Mouse (Mus musculus) liver, adult 2 months (tissue): Measurements from ENCODE around the gene Fcor.

Source experiments
- CTCF ChIP-seq: fragments of 200-500 bp; IDR thresholded peaks from 2 replicates; pipeline ENCODE4 v1.5.1; 2011; ENCODE audit warnings: low read depth, low read length, control low read depth
- POLR2A ChIP-seq: fragments of 200-500 bp; IDR thresholded peaks from 2 replicates; pipeline ENCODE4 v1.6.1; 2011; ENCODE audit warnings: low read length, control low read depth; ENCODE audit not compliant: insufficient read depth; ENCODE audit errors: extremely low read depth

DNA sequence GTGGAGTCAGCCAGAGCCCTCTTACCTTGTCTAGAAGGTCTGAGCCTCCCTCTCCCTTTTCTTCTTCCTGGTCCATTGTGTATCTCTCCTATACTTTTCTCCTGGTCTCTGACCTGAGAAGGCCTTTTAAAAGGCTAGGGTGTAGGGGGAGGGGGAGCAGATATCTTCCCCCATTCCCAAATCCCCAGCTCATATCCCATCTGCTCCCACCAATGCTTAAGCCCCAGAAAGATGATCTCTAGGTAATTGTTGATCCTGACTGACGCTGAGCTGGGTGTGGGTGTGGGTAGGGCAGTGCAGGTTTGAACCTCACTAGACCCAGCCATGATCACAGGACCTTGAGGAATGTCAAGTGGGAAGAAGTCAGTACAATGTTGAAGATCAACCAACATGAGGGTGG is 46.7 kb downstream of the Fcor start, which contains the start of gene Pcp2:
- no peak for TF ChIP-seq CTCF
- no peak for TF ChIP-seq POLR2A
